Mouse (Mus musculus) embryonic facial prominence, embryonic 14.5 days (tissue): Measurements from ENCODE around the gene Vamp2. TPM values are rescaled to one million over a fixed set of nuclear protein-coding genes. Genes with fewer than 3 reads are reported as not detected.

ENCODE experiments used
- ATAC-seq: fragments of 200-750 bp; cut with Nextera tagmentation; 2 replicates; pipeline ENCODE4 v1.8.0; 2017; ENCODE audit warnings: low read depth, moderate number of reproducible peaks, moderate TSS enrichment
- DNase-seq: peaks from one replicate; pipeline ENCODE4 v3.0.0-alpha.2; 2015; ENCODE audit warnings: low spot score
- H3K27ac ChIP-seq: fragments of 300-500 bp; sonication (generic); replicated peaks from 2 replicates; pipeline ENCODE4 v1.5.1; 2014; ENCODE audit warnings: low read depth, mild to moderate bottlenecking, low read length, moderate library complexity
- H3K27me3 ChIP-seq: fragments of 300-500 bp; sonication (generic); replicated peaks from 2 replicates; pipeline ENCODE4 v1.6.1; 2014; ENCODE audit warnings: low read length; ENCODE audit not compliant: control insufficient read depth, insufficient read depth
- H3K36me3 ChIP-seq: fragments of 300-500 bp; sonication (generic); 2 replicates; pipeline ENCODE4 v1.6.1; 2014; ENCODE audit warnings: low read length, mixed read lengths; ENCODE audit not compliant: control insufficient read depth, insufficient read depth
- H3K4me1 ChIP-seq: fragments of 300-500 bp; sonication (generic); 2 replicates; pipeline ENCODE4 v1.6.1; 2014; ENCODE audit warnings: antibody characterized with exemption, low read length; ENCODE audit not compliant: control insufficient read depth, insufficient read depth
- H3K4me2 ChIP-seq: fragments of 300-500 bp; sonication (generic); 2 replicates; pipeline ENCODE4 v1.6.1; 2014; ENCODE audit warnings: low read depth, mild to moderate bottlenecking, low read length, moderate library complexity, mixed read lengths
- H3K4me3 ChIP-seq: fragments of 300-500 bp; sonication (generic); 2 replicates; pipeline ENCODE4 v1.5.1; 2014; ENCODE audit warnings: low read depth, mild to moderate bottlenecking, low read length
- H3K9ac ChIP-seq: fragments of 300-500 bp; sonication (generic); 2 replicates; pipeline ENCODE4 v1.6.1; 2014; ENCODE audit warnings: low read depth, mild to moderate bottlenecking, low read length, moderate library complexity, mixed read lengths
- H3K9me3 ChIP-seq: fragments of 300-500 bp; sonication (generic); 2 replicates; pipeline ENCODE4 v1.6.1; 2016; ENCODE audit warnings: low read length; ENCODE audit not compliant: control insufficient read depth
- WGBS: fragments of 180-500 bp; shearing (Covaris S2); extraction: QIAGEN DNeasy Blood & Tissue Kit; methylation state at CpG from one replicate; pipeline ENCODE4 v1.1.7; 2014; 5-methylcytosine and 5-hydroxymethylcytosine counted together
- polyA plus RNA-seq: library from polyadenylated mRNA; unstranded; fragments of >200 nt; fragmentation: Nextera tagmentation; extraction: Ambion mirVana; gene quantifications from 2 replicates; pipeline ENCODE4 v1.2.1, GENCODE M21; 2014

Gene Vamp2
- polyA plus RNA-seq, 1 experiment from 2014 or later, result 97.0 TPM

DNA sequence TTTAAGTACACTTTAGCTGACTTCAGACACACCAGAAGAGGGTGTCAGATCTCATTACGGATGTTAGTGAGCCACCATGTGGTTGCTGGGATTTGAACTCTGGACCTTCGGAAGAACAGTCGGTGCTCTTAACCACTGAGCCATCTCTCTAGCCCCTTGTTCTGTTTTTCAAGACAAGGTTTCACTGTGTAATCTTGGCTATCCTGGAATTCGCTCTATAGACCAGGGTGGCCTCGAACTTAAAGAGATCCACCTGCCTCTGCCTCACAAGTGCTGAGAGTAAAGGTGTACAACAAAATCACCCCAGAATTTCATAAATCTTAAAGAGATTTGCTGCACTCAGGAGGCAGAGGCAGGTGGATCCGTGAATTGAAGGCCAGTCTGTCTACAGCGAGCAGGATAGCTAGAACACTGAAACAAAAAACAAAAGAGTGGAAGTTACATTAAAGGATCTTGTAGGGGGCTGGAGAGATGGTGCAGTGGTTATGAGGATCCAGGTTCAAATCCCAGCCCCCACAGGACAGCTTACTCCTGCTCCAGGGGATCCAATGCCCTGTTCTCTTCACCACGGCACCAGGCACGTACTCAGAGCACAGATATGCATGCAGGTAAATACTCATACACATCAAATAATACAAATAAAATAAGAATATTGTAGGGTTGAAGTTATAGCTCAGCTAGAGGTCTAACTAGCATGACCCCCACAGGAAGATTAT, 12.4 kb upstream of the Vamp2 start:
- ATAC-seq (no peak), DNase-seq (no peak)
- H3K9me3 ChIP-seq, result no peaks in the 10 kb centered on the region
- no peak overlapping the region for H3K9ac ChIP-seq
- H3K4me1 ChIP-seq, result 0 out of 2 replicates have a peak, but pooled peaks cover 5% of the 10 kb centered on the region
- H3K4me2 ChIP-seq, result no peak overlapping the region
- no peaks in the 10 kb centered on the region for H3K36me3 ChIP-seq
- WGBS, result 47% methylated on average over 8 of the region's 9 CpGs
- no peaks in the 10 kb centered on the region for H3K27me3 ChIP-seq
- H3K4me3 ChIP-seq, result no peak overlapping the region
- H3K27ac ChIP-seq, result no peak overlapping the region

DNA sequence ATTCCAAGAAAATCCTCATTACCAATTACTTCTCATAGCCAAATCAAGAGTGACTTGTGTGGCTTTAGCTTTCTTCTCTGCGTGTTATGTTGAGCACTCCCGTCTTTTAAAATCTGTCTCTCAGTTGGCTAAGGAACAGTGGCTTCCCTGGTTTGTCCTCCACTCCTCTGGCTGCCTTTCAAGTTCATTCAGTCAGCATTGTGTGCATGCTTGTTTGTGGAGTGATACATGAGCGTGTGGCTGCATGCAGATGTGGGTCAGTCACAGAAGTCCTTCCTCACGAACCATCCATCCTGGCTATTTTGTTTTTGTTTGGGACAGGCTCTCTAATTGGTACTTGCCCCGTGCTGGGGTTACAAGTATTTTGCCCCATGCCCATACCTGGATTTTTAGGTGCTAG, 11.7 kb upstream of the Vamp2 start:
- Histone ChIP-seq H3K36me3 (no peaks in the 10 kb centered on the region), H3K9me3 (no peaks in the 10 kb centered on the region), H3K9ac (no peak overlapping the region), H3K4me2 (no peak overlapping the region), H3K4me3 (no peak overlapping the region), H3K27me3 (no peaks in the 10 kb centered on the region), H3K27ac (no peak overlapping the region), H3K4me1 (0 out of 2 replicates have a peak, but pooled peaks cover 5% of the 10 kb centered on the region)
- ATAC-seq (no peak), DNase-seq (no peak)
- 65% methylated on average over 5 of the region's 5 CpGs for WGBS

DNA sequence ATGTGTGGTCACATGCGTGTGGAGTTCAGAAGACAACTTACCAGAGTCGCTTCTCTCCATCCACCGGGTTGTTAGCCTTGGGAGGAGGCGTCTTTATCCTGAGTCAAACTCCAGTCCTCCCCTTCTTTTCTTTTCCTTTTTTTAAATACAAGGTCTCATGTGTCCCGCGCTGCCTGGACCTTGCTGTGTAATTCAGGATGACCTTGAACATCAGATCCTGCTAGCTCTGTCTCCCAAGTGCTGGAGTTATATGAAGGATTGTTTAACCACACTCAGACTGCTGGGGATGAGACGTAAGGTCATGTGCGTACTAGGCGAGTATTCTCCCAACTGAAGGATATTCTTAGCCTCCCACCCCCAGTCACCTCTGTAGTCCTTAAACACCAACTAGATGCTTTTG, 11.0 kb upstream of the Vamp2 start:
- H3K4me3 ChIP-seq, result no peak overlapping the region
- no peaks in the 10 kb centered on the region for H3K9me3 ChIP-seq
- H3K36me3 ChIP-seq, result no peaks in the 10 kb centered on the region
- H3K4me1 ChIP-seq, result 0 out of 2 replicates have a peak, but pooled peaks cover 1% of the 10 kb centered on the region
- H3K9ac ChIP-seq, result no peak overlapping the region
- H3K27me3 ChIP-seq, result no peaks in the 10 kb centered on the region
- ATAC-seq, result no peak
- DNase-seq, result no peak
- WGBS, result 86% methylated on average over 9 of the region's 9 CpGs
- no peak overlapping the region for H3K4me2 ChIP-seq
- H3K27ac ChIP-seq, result no peak overlapping the region

DNA sequence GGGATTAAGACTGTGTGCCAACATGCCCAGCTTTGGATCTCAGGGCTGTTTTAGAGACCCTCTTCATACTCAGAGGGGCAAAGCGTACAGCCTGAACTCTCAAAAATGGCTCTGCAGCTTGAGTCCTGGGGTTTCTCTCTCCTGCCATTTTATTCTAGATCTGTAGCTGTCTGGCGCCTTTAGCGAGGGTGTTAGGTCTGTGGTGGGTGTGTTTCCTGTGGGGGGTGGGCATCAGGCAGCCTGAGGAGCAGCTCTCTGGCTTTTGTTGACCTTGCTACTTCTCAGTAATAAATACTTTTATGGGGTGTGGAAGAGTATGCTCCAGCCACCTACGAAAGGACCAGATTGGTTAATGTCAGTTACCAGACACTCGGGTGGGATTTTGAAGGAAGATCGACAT, 10.2 kb upstream of the Vamp2 start:
- 78% methylated on average over 6 of the region's 6 CpGs for WGBS
- Histone ChIP-seq H3K4me3 (no peak overlapping the region), H3K4me1 (no peaks in the 10 kb centered on the region)

DNA sequence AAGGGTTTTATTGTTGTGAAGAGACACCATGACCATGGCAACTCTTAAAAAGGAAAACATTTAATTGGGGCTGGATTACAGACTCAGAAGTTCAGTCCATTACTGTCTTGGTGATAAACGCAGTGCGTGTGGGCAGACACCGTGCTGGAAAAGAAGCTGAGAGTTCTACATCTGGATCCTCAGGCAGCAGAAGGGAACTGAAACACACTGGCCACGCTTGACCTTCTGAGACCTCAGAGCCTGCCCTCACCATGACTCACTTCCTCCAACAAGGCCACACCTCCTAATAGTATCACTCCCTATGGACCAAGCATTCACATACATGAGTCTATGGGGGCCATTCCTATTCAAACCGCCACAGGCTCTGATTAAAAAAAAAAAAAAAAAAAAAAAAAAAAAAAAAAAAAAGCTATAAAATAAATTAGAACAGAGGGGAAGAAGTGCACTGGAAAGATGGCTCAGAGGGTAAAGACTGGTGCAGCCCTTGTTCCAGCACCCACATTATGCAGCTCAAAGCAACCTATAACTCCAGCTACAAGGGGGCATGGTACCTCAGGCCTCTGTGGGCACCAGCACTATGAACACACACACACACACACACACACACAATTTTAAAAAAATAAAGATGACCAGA, 9.4 kb upstream of the Vamp2 start:
- no peaks in the 10 kb centered on the region for H3K4me1 ChIP-seq
- no peak overlapping the region for H3K4me3 ChIP-seq
- DNase-seq (no peak), ATAC-seq (no peak)
- no peaks in the 10 kb centered on the region for H3K36me3 ChIP-seq
- H3K27me3 ChIP-seq, result no peaks in the 10 kb centered on the region
- 56% methylated on average over 5 of the region's 5 CpGs for WGBS
- no peaks in the 10 kb centered on the region for H3K9me3 ChIP-seq
- no peak overlapping the region for H3K9ac ChIP-seq
- no peak overlapping the region for H3K27ac ChIP-seq
- H3K4me2 ChIP-seq, result no peak overlapping the region

More for the DNA sequence above, 10.2 kb upstream of the Vamp2 start:
- DNase-seq (no peak), ATAC-seq (no peak)
- H3K4me2 ChIP-seq, result no peak overlapping the region
- no peaks in the 10 kb centered on the region for H3K27me3 ChIP-seq
- H3K36me3 ChIP-seq, result no peaks in the 10 kb centered on the region
- H3K9ac ChIP-seq, result no peak overlapping the region
- no peaks in the 10 kb centered on the region for H3K9me3 ChIP-seq
- no peak overlapping the region for H3K27ac ChIP-seq

- no peak overlapping the region for H3K4me2 ChIP-seq
- no peak overlapping the region for H3K27ac ChIP-seq
- ATAC-seq (no peak), DNase-seq (no peak)
- H3K9ac ChIP-seq, result no peak overlapping the region
- no peak overlapping the region for H3K4me3 ChIP-seq
- no peaks in the 10 kb centered on the region for H3K4me1 ChIP-seq
- no peaks in the 10 kb centered on the region for H3K9me3 ChIP-seq
- H3K27me3 ChIP-seq, result no peaks in the 10 kb centered on the region
- 80% methylated on average over 15 of the region's 15 CpGs for WGBS
- H3K36me3 ChIP-seq, result no peaks in the 10 kb centered on the region
Measured at GRCm38 (mm10) chr11:69080102-69080854, 8.0 kb upstream of the Vamp2 start.

DNA sequence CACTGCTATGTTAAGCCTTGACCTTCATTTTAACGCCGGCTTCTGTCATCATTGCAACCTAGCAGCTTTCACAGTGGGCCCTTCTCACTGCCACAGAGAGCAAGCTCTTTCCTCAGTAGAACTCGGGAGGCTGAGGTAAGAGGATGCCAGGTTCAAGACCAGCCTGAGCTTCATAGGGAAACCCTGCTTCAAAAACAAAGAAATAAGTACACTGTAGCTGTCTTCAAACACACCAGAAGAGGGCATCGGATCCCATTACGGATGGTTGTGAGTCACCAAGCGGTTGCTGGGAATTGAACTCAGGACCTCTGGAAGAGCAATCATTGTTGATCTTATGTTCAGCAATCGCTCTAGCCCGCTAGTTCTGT, 7.5 kb upstream of the Vamp2 start:
- 90% methylated on average over 8 of the region's 8 CpGs for WGBS
- no peak for ATAC-seq

GRCm38 (mm10) chr11:69081613-69082012, 6.7 kb upstream of the Vamp2 start:
- no peaks in the 10 kb centered on the region for H3K36me3 ChIP-seq
- DNase-seq (no peak), ATAC-seq (no peak)
- no peak overlapping the region for H3K4me2 ChIP-seq
- H3K9ac ChIP-seq, result no peak overlapping the region
- no peaks in the 10 kb centered on the region for H3K9me3 ChIP-seq
- no peak overlapping the region for H3K4me3 ChIP-seq
- no peak overlapping the region for H3K27ac ChIP-seq
- no peaks in the 10 kb centered on the region for H3K27me3 ChIP-seq
- WGBS, result 84% methylated on average over 7 of the region's 7 CpGs
- no peaks in the 10 kb centered on the region for H3K4me1 ChIP-seq

More for the DNA sequence above, 7.5 kb upstream of the Vamp2 start:
- DNase-seq, result no peak
- Histone ChIP-seq H3K4me3 (no peak overlapping the region), H3K4me2 (no peak overlapping the region), H3K27me3 (no peaks in the 10 kb centered on the region), H3K9me3 (no peaks in the 10 kb centered on the region), H3K4me1 (no peaks in the 10 kb centered on the region), H3K9ac (no peak overlapping the region), H3K27ac (no peak overlapping the region), H3K36me3 (no peaks in the 10 kb centered on the region)
